Mouse (Mus musculus) CH12.LX (cell line): Measurements from ENCODE around the gene Medag. TPM values are rescaled to one million over a fixed set of nuclear protein-coding genes. Genes with fewer than 3 reads are reported as not detected.

Source experiments
- DNase-seq: peaks from one replicate; pipeline ENCODE4 v3.0.0-alpha.2; 2013; ENCODE audit errors: extremely low read depth
- H3K27ac ChIP-seq: 2 replicates; pipeline ENCODE4 v1.5.1; 2012; ENCODE audit warnings: low read depth, mild to moderate bottlenecking, control low read depth, moderate library complexity; ENCODE audit not compliant: insufficient read depth
- H3K27me3 ChIP-seq: replicated peaks from 2 replicates; pipeline ENCODE3; 2012; ENCODE audit warnings: inconsistent platforms
- H3K36me3 ChIP-seq, 2 experiments: replicated peaks in 1 of 2; 2 replicates each; pipeline versions ENCODE3 to v1.6.1; 2012; ENCODE audit warnings: inconsistent platforms in 1 of 2, low read length in 1 of 2, mild to moderate bottlenecking in 1 of 2, mixed read lengths in 1 of 2, moderate library complexity in 1 of 2; ENCODE audit not compliant: control insufficient read depth in 1 of 2, insufficient read depth in 1 of 2
- H3K4me1 ChIP-seq, 2 experiments: 2 replicates each; pipeline ENCODE4 v1.6.1; 2012; ENCODE audit warnings: inconsistent platforms in 1 of 2, moderate library complexity in 1 of 2; ENCODE audit not compliant: insufficient read depth in 2 of 2, control insufficient read depth in 1 of 2
- H3K4me2 ChIP-seq: 2 replicates; pipeline ENCODE4 v1.6.1; 2012; ENCODE audit warnings: low read depth, mild to moderate bottlenecking, control low read depth; ENCODE audit not compliant: poor library complexity, insufficient read depth, severe bottlenecking
- H3K4me3 ChIP-seq, 3 experiments: fragments of 150-350 bp in 1 of 3; sonication (generic) in 1 of 3; replicated peaks in 1 of 3; 2 replicates each; pipeline versions ENCODE3 to v1.5.1; 2011 to 2012; ENCODE audit warnings: low read depth in 2 of 3, low read length in 2 of 3, mild to moderate bottlenecking in 2 of 3, moderate library complexity in 2 of 3, control low read depth in 1 of 3, improper control_type of control experiment in 1 of 3, inconsistent platforms in 1 of 3, mixed read lengths in 1 of 3; ENCODE audit not compliant: poor library complexity in 1 of 3
- H3K79me2 ChIP-seq: replicated peaks from 2 replicates; pipeline ENCODE4 v1.6.1; 2012; ENCODE audit warnings: mild to moderate bottlenecking, moderate library complexity; ENCODE audit not compliant: control insufficient read depth, poor library complexity, insufficient read depth, severe bottlenecking; ENCODE audit errors: extremely low read depth
- H3K9ac ChIP-seq: 2 replicates; pipeline ENCODE4 v1.6.1; 2012; ENCODE audit warnings: low read depth, mild to moderate bottlenecking, control low read depth, moderate library complexity; ENCODE audit not compliant: insufficient read depth
- H3K9me3 ChIP-seq: replicated peaks from 2 replicates; pipeline ENCODE3; 2012; ENCODE audit warnings: low read length, inconsistent platforms, mixed read lengths
- BHLHE40 ChIP-seq: IDR thresholded peaks from 2 replicates; pipeline ENCODE4 v1.6.1; 2011; ENCODE audit warnings: mild to moderate bottlenecking, low read depth, low read length, improper control_type of control experiment
- CTCF ChIP-seq, 2 experiments: IDR thresholded peaks in 1 of 2; conservative IDR thresholded peaks in 1 of 2; 2 replicates each; pipeline ENCODE4 v1.5.1; 2011 to 2012; ENCODE audit warnings: low read depth in 2 of 2, low read length in 2 of 2, improper control_type of control experiment in 1 of 2, inconsistent platforms in 1 of 2, mild to moderate bottlenecking in 1 of 2, moderate library complexity in 1 of 2
- ELF1 ChIP-seq: IDR thresholded peaks from 2 replicates; pipeline ENCODE4 v1.6.1; 2014; ENCODE audit warnings: low read depth, mild to moderate bottlenecking, inconsistent platforms, low read length, improper control_type of control experiment
- JUN ChIP-seq: IDR thresholded peaks from 2 replicates; pipeline ENCODE4 v1.6.1; 2011; ENCODE audit warnings: low read depth, mild to moderate bottlenecking, low read length, improper control_type of control experiment, moderate library complexity; ENCODE audit not compliant: insufficient read depth
- JUND ChIP-seq: conservative IDR thresholded peaks from 2 replicates; pipeline ENCODE4 v1.6.1; 2011; ENCODE audit warnings: low read depth, low read length, improper control_type of control experiment
- MAX ChIP-seq: IDR thresholded peaks from 2 replicates; pipeline ENCODE4 v1.6.1; 2011; ENCODE audit warnings: low read length, improper control_type of control experiment
- MAZ ChIP-seq: IDR thresholded peaks from 2 replicates; pipeline ENCODE4 v1.6.1; 2012; ENCODE audit warnings: low read depth, mild to moderate bottlenecking, inconsistent platforms, low read length, improper control_type of control experiment, moderate library complexity
- MEF2A ChIP-seq: IDR thresholded peaks from 2 replicates; pipeline ENCODE4 v1.6.1; 2014; ENCODE audit warnings: low read depth, mild to moderate bottlenecking, inconsistent platforms, low read length, improper control_type of control experiment, borderline replicate concordance
- MYC ChIP-seq: IDR thresholded peaks from 2 replicates; pipeline ENCODE4 v1.6.1; 2011; ENCODE audit warnings: low read depth, mild to moderate bottlenecking, improper control_type of control experiment, low read length
- POLR2AphosphoS2 ChIP-seq: IDR thresholded peaks from 2 replicates; pipeline ENCODE4 v1.6.1; 2011; ENCODE audit warnings: low read depth, low read length, improper control_type of control experiment
- SMC3 ChIP-seq: IDR thresholded peaks from 2 replicates; pipeline ENCODE4 v1.6.1; 2011; ENCODE audit warnings: low read depth, low read length, improper control_type of control experiment
- UBTF ChIP-seq: IDR thresholded peaks from 2 replicates; pipeline ENCODE4 v1.6.1; 2012; ENCODE audit warnings: low read depth, mild to moderate bottlenecking, inconsistent platforms, low read length, improper control_type of control experiment, moderate library complexity
- USF1 ChIP-seq: IDR thresholded peaks from 2 replicates; pipeline ENCODE4 v1.6.1; 2014; ENCODE audit warnings: low read depth, mild to moderate bottlenecking, inconsistent platforms, low read length, improper control_type of control experiment
- USF2 ChIP-seq: conservative IDR thresholded peaks from 2 replicates; pipeline ENCODE4 v1.6.1; 2011; ENCODE audit warnings: low read depth, low read length, improper control_type of control experiment
- ZC3H11A ChIP-seq: IDR thresholded peaks from 2 replicates; pipeline ENCODE4 v1.6.1; 2012; ENCODE audit warnings: low read depth, mild to moderate bottlenecking, inconsistent platforms, low read length, improper control_type of control experiment
- ZKSCAN1 ChIP-seq: IDR thresholded peaks from 2 replicates; pipeline ENCODE4 v1.6.1; 2012; ENCODE audit warnings: low read depth, inconsistent platforms, low read length, improper control_type of control experiment, borderline replicate concordance
- dilution Hi-C: fragments of 300-500 bp; cut with MboI; formaldehyde crosslinking; loops from 2 replicates; pipeline ENCODE4 v1.14.3; 2020; ENCODE audit warnings: low sequenced_read_pairs; ENCODE audit not compliant: extremely low pct_unique_long_range_greater_than_20kb, extremely low pct_ligation_motif_present
- in situ Hi-C: fragments of 300-500 bp; cut with MboI; formaldehyde crosslinking; loops from 3 replicates; pipeline ENCODE4 v1.14.3; 2019; ENCODE audit warnings: low sequenced_read_pairs, low pct_ligation_motif_present, low pct_unique_long_range_greater_than_20kb, mixed read lengths
- polyA plus RNA-seq: library from polyadenylated mRNA; unstranded; fragments of >175 nt; gene quantifications from 2 replicates; pipeline ENCODE4 v1.2.1, GENCODE M21; 2012; ENCODE audit warnings: low read depth; ENCODE audit not compliant: insufficient read length
- total RNA-seq, 2 experiments: library from RNA; depleted of rRNA; stranded (reverse); fragments of 300-350 nt in 1 of 2; fragments of >200 nt in 1 of 2; gene quantifications; 2 replicates each; pipeline ENCODE4 v1.2.3; 2012 to 2014

Medag gene
- total and polyA plus RNA-seq, 3 experiments: not detected

GRCm38 (mm10) chr5:149456544-149456943 is 45.0 kb downstream of the Medag start:
- no peak for TF ChIP-seq USF1
- peak in 1 of 2 experiments; percentile 44; a peak in 2 of 4 replicates for TF ChIP-seq CTCF (conservative IDR thresholded peaks at IDR 0.05 in 1 of 2, IDR thresholded peaks at IDR 0.05 in 1 of 2; ENCODE audit: low read depth in 2 of 2, low read length in 2 of 2)
- TF ChIP-seq MAZ: no peak
- TF ChIP-seq ZKSCAN1: no peak
- no peak for TF ChIP-seq JUN
- Histone ChIP-seq H3K9me3 (peaks cover 2% of the 10 kb centered on the region), H3K4me3 (no peak overlapping the region), H3K9ac (no peak overlapping the region), H3K4me1 (no peaks in the 10 kb centered on the region), H3K27me3 (peaks cover 1% of the 10 kb centered on the region), H3K4me2 (no peak overlapping the region), H3K27ac (no peak overlapping the region), H3K79me2 (no peaks in the 10 kb centered on the region), H3K36me3 (no peaks in the 10 kb centered on the region)
- no peak for DNase-seq
- in situ Hi-C loops: loop anchor here (10.0 kb wide), 1 partner anchor 68 kb away; the partner anchor contains the start of gene Wdr95
- dilution Hi-C loops: no loop called here

GRCm38 (mm10) chr5:149462071-149462470 is 50.5 kb downstream of the Medag start:
- Histone ChIP-seq H3K4me3 (no peak overlapping the region), H3K9ac (no peak overlapping the region), H3K27ac (no peak overlapping the region), H3K4me2 (no peak overlapping the region), H3K36me3 (no peaks in the 10 kb centered on the region), H3K4me1 (no peaks in the 10 kb centered on the region), H3K9me3 (no peaks in the 10 kb centered on the region), H3K27me3 (no peaks in the 10 kb centered on the region), H3K79me2 (no peaks in the 10 kb centered on the region)
- in situ Hi-C loops: no loop called here
- dilution Hi-C loops: no loop called here
- DNase-seq: no peak
- TF ChIP-seq MYC (no peak), USF1 (no peak), MAZ (no peak), SMC3 (no peak), ZC3H11A (no peak), BHLHE40 (no peak)

GRCm38 (mm10) chr5:149465305-149465704 is 53.8 kb downstream of the Medag start:
- TF ChIP-seq MAX (no peak), UBTF (no peak), JUND (no peak), USF1 (no peak), ELF1 (no peak), MEF2A (no peak), USF2 (no peak), POLR2AphosphoS2 (no peak)
- no peak for DNase-seq
- in situ Hi-C loops: no loop called here
- Histone ChIP-seq H3K4me2 (no peak overlapping the region), H3K79me2 (no peaks in the 10 kb centered on the region), H3K9me3 (no peaks in the 10 kb centered on the region), H3K9ac (no peak overlapping the region), H3K4me3 (no peak overlapping the region), H3K27ac (no peak overlapping the region), H3K27me3 (no peaks in the 10 kb centered on the region), H3K4me1 (no peaks in the 10 kb centered on the region), H3K36me3 (no peaks in the 10 kb centered on the region)
- dilution Hi-C loops: no loop called here
